Mouse (Mus musculus) myocyte (in vitro differentiated cells): ENCODE measurements around the gene Pif1.

Experiments used
- E2F4 ChIP-seq: IDR thresholded peaks from one replicate; pipeline ENCODE4 v1.6.1; 2011; ENCODE audit warnings: mild to moderate bottlenecking, control low read depth, moderate library complexity; ENCODE audit not compliant: insufficient read depth
- MAX ChIP-seq: IDR thresholded peaks from one replicate; pipeline ENCODE4 v1.6.1; 2011; ENCODE audit warnings: low read depth, mild to moderate bottlenecking, control low read depth
- MYOD1 ChIP-seq, 3 experiments: IDR thresholded peaks; one replicate each; pipeline ENCODE4 v1.6.1; 2011; ENCODE audit warnings: control low read depth in 2 of 3, low read depth in 2 of 3, mild to moderate bottlenecking in 2 of 3, moderate library complexity in 1 of 3; ENCODE audit not compliant: insufficient read length in 2 of 3, control insufficient read depth in 1 of 3
- MYOG ChIP-seq, 3 experiments: IDR thresholded peaks; one replicate each; pipeline ENCODE4 v1.6.1; 2011; ENCODE audit warnings: control low read depth in 2 of 3, low read depth in 2 of 3, mild to moderate bottlenecking in 2 of 3; ENCODE audit not compliant: insufficient read length in 2 of 3, control insufficient read depth in 1 of 3, insufficient read depth in 1 of 3
- POLR2A ChIP-seq: IDR thresholded peaks from one replicate; pipeline ENCODE4 v1.6.1; 2011; ENCODE audit warnings: low read depth, mild to moderate bottlenecking, control low read depth, moderate library complexity; ENCODE audit not compliant: insufficient read length
- POLR2AphosphoS2 ChIP-seq: IDR thresholded peaks from one replicate; pipeline ENCODE4 v1.6.1; 2011; ENCODE audit warnings: low read depth, control low read depth; ENCODE audit not compliant: insufficient read length
- TCF12 ChIP-seq: IDR thresholded peaks from one replicate; pipeline ENCODE4 v1.6.1; 2011; ENCODE audit warnings: mild to moderate bottlenecking, control low read depth; ENCODE audit not compliant: poor library complexity, insufficient read depth, severe bottlenecking
- USF1 ChIP-seq: IDR thresholded peaks from one replicate; pipeline ENCODE4 v1.6.1; 2011; ENCODE audit warnings: low read depth, mild to moderate bottlenecking, control low read depth, moderate library complexity

- TF ChIP-seq MAX (no peak), TCF12 (no peak), USF1 (no peak), MYOD1 (IDR thresholded peaks at IDR 0.05; ENCODE audit: control insufficient read depth in 1 of 3, insufficient read length in 2 of 3, low read depth in 2 of 3) (no peak), POLR2A (no peak), E2F4 (no peak), MYOG (IDR thresholded peaks at IDR 0.05; ENCODE audit: control insufficient read depth in 1 of 3, insufficient read depth in 1 of 3, insufficient read length in 2 of 3, low read depth in 2 of 3) (no peak), POLR2AphosphoS2 (no peak)
Observed at GRCm38 (mm10) chr9:65547111-65547510, 39.8 kb upstream of the Pif1 start.
